Mouse (Mus musculus) skeletal muscle tissue, postnatal 0 days (tissue): ENCODE data around the gene 2510002D24Rik. TPM values are rescaled to one million over a fixed set of nuclear protein-coding genes. Genes with fewer than 3 reads are reported as not detected.

ENCODE experiments used
- polyA plus RNA-seq: library from polyadenylated mRNA; unstranded; fragments of >200 nt; fragmentation: Nextera tagmentation; extraction: Ambion mirVana; gene quantifications from 2 replicates; pipeline ENCODE4 v1.2.1, GENCODE M21; 2015

2510002D24Rik gene
- polyA plus RNA-seq: 24.1 and 24.2 TPM in 2 replicates

GRCm38 (mm10) chr16:18836468-18837208 is at the start of gene 2510002D24Rik, which contains the start of gene Gm28539:
2510002D24Rik (plus strand) TSS chr16:18836578.
Gm28539 (plus strand) TSS chr16:18836584.

DNA sequence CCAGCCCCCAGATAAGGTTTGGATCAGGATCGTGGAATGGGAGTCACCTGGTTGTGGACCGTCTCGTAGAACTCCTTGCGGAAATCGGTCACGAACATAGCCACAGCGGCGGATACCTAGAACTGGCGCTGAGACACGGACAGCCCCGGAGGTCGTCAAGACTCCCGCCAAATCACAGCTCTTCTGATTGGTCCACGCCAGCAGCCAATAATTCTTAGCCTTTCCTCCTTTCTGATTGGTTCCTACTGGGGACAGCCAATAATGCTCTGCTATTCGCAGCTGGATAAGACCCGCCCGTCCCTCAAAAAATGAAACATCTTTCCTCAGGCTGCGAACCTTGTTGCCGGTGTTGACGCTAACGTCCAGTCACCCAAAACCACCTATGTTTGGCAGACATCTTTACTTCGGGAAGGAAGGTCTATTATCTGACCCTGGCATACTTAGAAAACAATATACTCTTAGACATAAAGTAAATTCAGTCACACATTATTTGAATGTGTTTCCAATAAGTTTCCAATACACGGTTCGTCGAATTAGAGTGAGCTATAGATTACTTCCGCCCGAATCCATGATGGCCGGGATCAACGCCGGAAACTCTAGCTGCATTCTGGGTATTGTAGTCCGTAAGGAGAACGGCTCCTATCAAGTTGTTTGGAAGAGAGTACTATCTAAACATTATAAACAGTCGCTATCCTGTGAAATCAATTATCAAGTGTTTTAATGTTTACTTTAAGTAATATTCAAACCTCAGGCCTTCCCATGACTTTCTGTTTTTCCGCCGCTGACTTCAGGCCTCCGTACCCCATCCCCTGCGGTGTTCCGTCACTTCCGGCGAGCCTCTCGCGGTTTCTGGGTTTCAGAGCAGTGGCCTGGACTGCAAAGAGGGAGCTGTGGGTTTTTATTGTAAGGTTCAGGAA is 24.7 kb upstream of the 2510002D24Rik start, which contains the start of the genes Ufd1 and Cdc45:
Gene Ufd1, plus strand, starts transcription at position 312 of the 917 bp plus-strand sequence.
Gene Cdc45, minus strand, starts transcription at position 520 of the 917 bp plus-strand sequence.

DNA sequence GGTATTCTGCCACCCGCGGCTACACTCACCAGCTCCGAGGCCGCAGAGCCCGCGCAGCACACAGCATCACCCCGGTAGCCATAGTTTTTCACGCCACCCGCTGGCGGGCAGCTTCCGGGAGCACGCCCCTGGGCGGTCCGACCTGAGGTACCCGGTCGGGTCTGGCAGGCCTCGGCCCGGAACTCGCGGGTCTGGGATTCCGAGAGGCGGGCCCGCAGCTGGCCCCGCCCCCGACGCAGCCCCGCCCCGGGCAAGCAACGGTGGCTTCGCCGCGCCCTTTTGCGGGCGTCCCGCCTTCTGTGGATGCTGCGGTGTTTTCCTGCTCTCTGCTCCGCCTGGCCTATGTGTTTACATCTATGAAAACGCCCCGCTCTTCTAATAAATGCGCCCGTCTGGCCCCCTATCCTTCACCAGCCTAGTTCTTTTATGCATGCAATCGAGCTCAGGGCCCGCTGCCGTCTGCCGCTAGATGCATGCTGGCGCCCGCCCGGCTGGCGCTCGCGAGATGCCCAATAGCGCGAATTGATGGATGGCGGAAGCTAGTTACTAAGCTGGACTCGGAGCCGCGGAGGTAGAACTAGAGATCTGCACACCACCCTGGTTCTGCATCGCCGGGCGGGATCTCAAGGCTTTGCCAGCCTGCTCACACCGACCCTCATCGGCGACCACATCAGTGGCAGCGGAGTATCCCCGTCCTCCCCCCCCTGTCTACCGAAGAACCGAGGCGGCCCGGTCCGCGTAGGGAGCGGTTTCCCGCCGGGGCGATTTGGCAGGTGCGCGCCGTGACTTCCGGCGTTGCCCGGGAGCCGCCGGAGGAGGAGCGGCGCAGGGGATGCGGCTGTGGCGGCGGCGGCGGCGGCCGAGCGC is 40.3 kb downstream of the 2510002D24Rik start, which contains the start of the genes Mrpl40 and Hira:
Gene Mrpl40, minus strand, starts transcription at position 421 of the 867 bp plus-strand sequence.
Gene Hira, plus strand, starts transcription at position 596 of the 867 bp plus-strand sequence.

Other genes with a start within 250 kb of the 2510002D24Rik start
- 7.9 and 8.3 TPM in 2 replicates for gene Tbx1, start 245.9 kb upstream of the 2510002D24Rik start, polyA plus RNA-seq
- gene Gp1bb, start 214.2 kb upstream of the 2510002D24Rik start, polyA plus RNA-seq: 0.12 TPM in 1 of 2 replicates, not detected in the other
- gene Gm49601, start 210.2 kb upstream of the 2510002D24Rik start, polyA plus RNA-seq: 0.27 and 0.34 TPM in 2 replicates
- gene Sept5, start 206.6 kb upstream of the 2510002D24Rik start, polyA plus RNA-seq: 2.4 and 5.8 TPM in 2 replicates
- gene Cldn5, start 59.7 kb upstream of the 2510002D24Rik start, polyA plus RNA-seq: 77.3 and 87.5 TPM in 2 replicates
- 47.0 and 52.0 TPM in 2 replicates for gene Ufd1, start 24.8 kb upstream of the 2510002D24Rik start, polyA plus RNA-seq
- 7.6 and 8.9 TPM in 2 replicates for gene Cdc45, start 24.6 kb upstream of the 2510002D24Rik start, polyA plus RNA-seq
- not detected in 2 replicates for gene Gm28539, start within 50 bp of the 2510002D24Rik start, polyA plus RNA-seq
- 65.0 and 71.9 TPM in 2 replicates for gene Mrpl40, start 40.3 kb downstream of the 2510002D24Rik start, polyA plus RNA-seq
- 5.8 and 6.0 TPM in 2 replicates for gene Hira, start 40.5 kb downstream of the 2510002D24Rik start, polyA plus RNA-seq